Mouse (Mus musculus): ENCODE measurements at regions not wholly inside any gene's neighbourhood (a gene's known extent, or its start where the extent isn't known, plus 50 kb on each side); places are given as distances from the start of the nearest gene placed in this dataset.

DNA sequence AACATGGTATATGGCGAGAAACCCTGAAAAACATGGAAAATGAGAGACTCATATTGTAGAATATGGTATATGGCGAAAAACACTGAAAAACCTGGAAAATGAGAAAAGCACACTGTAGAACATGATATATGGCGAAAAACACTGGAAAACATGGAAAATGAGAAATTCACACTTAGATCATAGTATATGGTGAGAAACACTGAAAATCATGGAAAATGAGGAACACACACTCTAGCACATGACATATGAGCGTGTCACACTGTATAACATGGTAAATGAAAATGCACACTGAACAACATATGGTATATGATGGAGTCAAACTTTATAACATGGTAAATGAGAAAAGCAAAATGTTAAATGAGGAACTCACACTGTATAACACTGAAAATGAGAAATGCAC is 89.6 kb upstream of the Rab39b start:
- H3K4me1 ChIP-seq (ENCODE audit: control insufficient read depth, insufficient read depth, low read length), result no peaks in the 10 kb centered on the region
- no peak overlapping the region for H3K27ac ChIP-seq (ENCODE audit: insufficient read depth, low read depth, low read length)
- no peak for TF ChIP-seq CTCF (IDR thresholded peaks at IDR 0.05; ENCODE audit: insufficient read depth, low read depth, low read length)
- TF ChIP-seq POLR2A (IDR thresholded peaks at IDR 0.05; ENCODE audit: insufficient read depth, low read depth, low read length), result no peak
- no peak overlapping the region for H3K4me3 ChIP-seq (ENCODE audit: insufficient read depth, low read depth, low read length)
- WGBS, result 97% methylated on average over 4 of the region's 4 CpGs

DNA sequence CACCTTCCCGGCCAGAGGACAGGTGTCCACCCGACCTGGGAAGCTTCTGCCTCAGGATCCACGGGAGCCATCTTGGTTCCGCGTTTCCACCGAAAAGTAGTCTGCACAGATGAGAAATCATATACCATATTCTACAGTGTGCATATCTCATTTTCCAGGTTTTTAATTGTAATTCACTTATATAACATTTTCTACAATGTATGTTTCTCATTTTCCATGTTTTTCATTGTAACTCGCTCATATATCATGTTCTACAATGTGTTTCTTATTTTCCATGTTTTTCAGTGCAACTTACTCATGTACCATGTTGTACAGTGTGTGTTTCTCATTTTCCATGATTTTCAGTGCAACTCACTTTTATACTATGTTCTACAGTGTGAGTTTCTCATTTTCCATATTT is 65.4 kb upstream of the Rab39b start:
- no peak overlapping the region for H3K27ac ChIP-seq (ENCODE audit: insufficient read depth, low read depth, low read length)
- H3K4me1 ChIP-seq (ENCODE audit: control insufficient read depth, insufficient read depth, low read length), result no peaks in the 10 kb centered on the region
- H3K4me3 ChIP-seq (ENCODE audit: insufficient read depth, low read depth, low read length), result no peak overlapping the region
- TF ChIP-seq POLR2A (IDR thresholded peaks at IDR 0.05; ENCODE audit: insufficient read depth, low read depth, low read length), result no peak
- TF ChIP-seq CTCF (IDR thresholded peaks at IDR 0.05; ENCODE audit: insufficient read depth, low read depth, low read length), result no peak
- 90% methylated on average over 7 of the region's 7 CpGs for WGBS
